8 mouse cellular contexts compared by ENCODE assay signal in genomic region chr8:54660675-54661074, GRCm38 (mm10).
DNase-seq lines count a peak whose midpoint lies in the region; ATAC-seq and TF ChIP-seq lines count a peak whose summit lies in the region.

No protein-coding gene starts in this region.

- H3K4me1 ChIP-seq in forebrain, embryonic 13.5 days = no peaks in the 10 kb centered on the region
- H3K4me1 ChIP-seq in hindbrain, embryonic 16.5 days (ENCODE audit: control insufficient read depth, insufficient read depth, low read depth, low read length) = no peaks in the 10 kb centered on the region
- no peaks in the 10 kb centered on the region for H3K4me1 ChIP-seq in midbrain, embryonic 11.5 days (ENCODE audit: control insufficient read depth, insufficient read depth, low read length)

- intact Hi-C loops in left cerebral cortex, adult 2 months (cut with DNase I) = loop anchor here (1.0 to 5.0 kb wide), 4 partner anchors 123 to 444 kb away; partner anchors contain the start of genes Asb5 and Spcs3

- no peaks in the 10 kb centered on the region for H3K27me3 ChIP-seq in forebrain, embryonic 13.5 days
- H3K27me3 ChIP-seq in hindbrain, embryonic 16.5 days (replicated peaks; ENCODE audit: control insufficient read depth, insufficient read depth, low read length) = no peaks in the 10 kb centered on the region
- no peaks in the 10 kb centered on the region for H3K27me3 ChIP-seq in midbrain, embryonic 11.5 days (ENCODE audit: control insufficient read depth, insufficient read depth, low read length)

- no peaks in the 10 kb centered on the region for H3K9me3 ChIP-seq in forebrain, embryonic 13.5 days (replicated peaks)
- H3K9me3 ChIP-seq in hindbrain, embryonic 16.5 days (ENCODE audit: control insufficient read depth, low read length) = no peaks in the 10 kb centered on the region
- H3K9me3 ChIP-seq in midbrain, embryonic 11.5 days (ENCODE audit: control insufficient read depth, low read length) = no peaks in the 10 kb centered on the region

- H3K9ac ChIP-seq in forebrain, embryonic 13.5 days = no peak overlapping the region
- H3K9ac ChIP-seq in hindbrain, embryonic 16.5 days (ENCODE audit: low read depth, low read length) = no peak overlapping the region
- no peak overlapping the region for H3K9ac ChIP-seq in midbrain, embryonic 11.5 days (ENCODE audit: low read length)

- H3K4me2 ChIP-seq in forebrain, embryonic 13.5 days = no peak overlapping the region
- H3K4me2 ChIP-seq in hindbrain, embryonic 16.5 days (ENCODE audit: low read length) = no peak overlapping the region
- no peak overlapping the region for H3K4me2 ChIP-seq in midbrain, embryonic 11.5 days

- TF ChIP-seq CTCF in left cerebral cortex, adult 2 months (IDR thresholded peaks at IDR 0.05) = peak; percentile 75

- no peak overlapping the region for H3K27ac ChIP-seq in forebrain, embryonic 13.5 days
- no peak overlapping the region for H3K27ac ChIP-seq in hindbrain, embryonic 16.5 days (ENCODE audit: low read depth, low read length)
- H3K27ac ChIP-seq in left cerebral cortex, adult 2 months = no peak overlapping the region
- H3K27ac ChIP-seq in midbrain, embryonic 11.5 days (ENCODE audit: low read depth, low read length) = no peak overlapping the region

- no peak overlapping the region for H3K4me3 ChIP-seq in forebrain, embryonic 13.5 days
- H3K4me3 ChIP-seq in hindbrain, embryonic 16.5 days (ENCODE audit: low read length) = no peak overlapping the region
- H3K4me3 ChIP-seq in left cerebral cortex, adult 2 months = no peak overlapping the region
- no peak overlapping the region for H3K4me3 ChIP-seq in midbrain, embryonic 11.5 days (ENCODE audit: low read depth, low read length)

- H3K36me3 ChIP-seq in forebrain, embryonic 13.5 days (ENCODE audit: poor library complexity, severe bottlenecking) = no peaks in the 10 kb centered on the region
- H3K36me3 ChIP-seq in hindbrain, embryonic 16.5 days (ENCODE audit: control insufficient read depth, insufficient read depth, low read length) = peaks cover 3% of the 10 kb centered on the region; the same call in 1 of the 2 replicates
- no peaks in the 10 kb centered on the region for H3K36me3 ChIP-seq in midbrain, embryonic 11.5 days (ENCODE audit: control insufficient read depth, insufficient read depth, low read length)

- peak; percentile 57 for DNase-seq in urinary bladder, postnatal 14 days (ENCODE audit: low spot score)
- no peak for DNase-seq in urinary bladder, adult 2 months (ENCODE audit: low spot score)
- peak; percentile 44 for DNase-seq in c-Kit-positive CD71-negative TER-119-negative erythroid progenitor cells, embryonic 14.5 days (ENCODE audit: low read depth)
- peak; percentile 56 to 59 for DNase-seq in left cerebral cortex, adult 2 months (ENCODE audit: extremely low spot score in 1 of 2, low spot score in 2 of 2)
- DNase-seq in midbrain, embryonic 11.5 days (ENCODE audit: low spot score, missing footprints) = no peak
- peak; percentile 28 for DNase-seq in thymus, postnatal 4 days

- 46% methylated on average over 5 of the region's 5 CpGs for WGBS in forebrain, embryonic 13.5 days
- WGBS in hindbrain, embryonic 16.5 days = 33% methylated on average over 5 of the region's 5 CpGs
- WGBS in midbrain, embryonic 11.5 days = 45% methylated on average over 5 of the region's 5 CpGs

- peak; percentile 68 for ATAC-seq in forebrain, embryonic 13.5 days
- ATAC-seq in hindbrain, embryonic 16.5 days = peak; percentile 79
- ATAC-seq in midbrain, embryonic 11.5 days (ENCODE audit: low FRiP score) = peak; percentile 77

Comparison
In these comparisons a context has a peak if more than half of its experiments do, and no peak if none do; other contexts are left out.
1. DNase-seq: peak in urinary bladder, postnatal 14 days (single experiment), c-Kit-positive CD71-negative TER-119-negative erythroid progenitor cells, embryonic 14.5 days (single experiment), left cerebral cortex, adult 2 months (2 of 2) and thymus, postnatal 4 days (single experiment); none in urinary bladder, adult 2 months (single experiment) and midbrain, embryonic 11.5 days (single experiment).
2. Peak in every context shown above with its lines, with median percentiles within 50 percentile points of each other: ATAC-seq.